Mouse (Mus musculus) embryo, embryonic 11 days (tissue): ENCODE results near the gene Wdr86.
"Not testable (repeated sequence)": the region's sequence is repeated elsewhere in the genome, so short reads cannot be mapped to it uniquely, and the experiment has no call there.

Source experiments
- DNase-seq: peaks from one replicate; pipeline ENCODE4 v3.0.0-alpha.2; 2015

Wdr86 gene

DNA sequence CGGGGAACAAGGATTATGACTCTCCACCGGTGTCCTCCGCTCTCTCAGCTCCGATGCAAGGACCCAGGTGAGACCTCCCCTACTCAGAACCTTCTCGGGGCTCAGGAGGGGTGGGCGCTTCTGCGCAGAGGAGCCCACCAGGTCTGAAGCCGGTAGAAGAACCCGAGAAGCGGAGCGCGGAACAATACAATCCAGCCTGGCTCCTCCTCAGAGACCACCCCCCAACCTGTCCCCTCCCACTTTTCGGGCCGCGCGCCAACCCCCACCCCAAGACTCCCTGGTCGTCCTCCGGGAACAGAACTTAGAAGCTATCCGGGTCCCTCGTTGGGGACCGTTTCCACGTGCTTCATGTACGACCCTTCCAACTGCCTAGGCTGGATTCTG, at the start of gene Wdr86:
Wdr86 (minus strand) TSS at position 240 of the 384 bp plus-strand sequence.
- DNase-seq, result peak; percentile 78

DNA sequence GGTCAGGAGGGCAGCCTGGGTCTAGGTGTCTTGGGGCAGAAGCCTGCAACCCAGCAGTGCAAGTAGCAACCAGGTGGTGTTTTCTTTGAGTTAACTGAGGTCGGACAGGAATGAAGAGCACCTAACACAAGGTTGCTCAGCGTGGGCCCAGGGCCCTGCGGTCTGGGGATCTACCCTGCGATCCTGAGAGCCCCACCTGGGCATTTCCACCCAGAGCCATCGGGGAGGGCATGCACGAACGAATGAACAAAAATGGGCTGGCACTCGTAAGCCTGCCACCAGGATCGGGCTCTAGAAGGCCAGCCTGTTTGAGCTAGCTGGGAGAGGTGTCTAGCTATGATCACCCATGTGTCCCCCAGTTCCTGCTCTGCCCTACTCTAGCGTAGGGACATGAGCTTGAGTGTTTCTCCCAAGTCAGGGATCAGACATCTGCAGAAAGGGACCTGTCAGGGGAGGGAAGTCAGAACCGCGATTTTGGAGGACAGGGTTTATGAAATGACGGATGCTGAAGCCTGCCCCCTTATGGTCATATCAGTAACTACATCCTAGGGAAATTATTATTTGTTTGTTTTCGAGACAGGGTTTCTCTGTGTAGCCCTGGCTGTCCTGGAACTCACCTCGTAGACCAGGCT, 49.5 kb upstream of the Wdr86 start:
- DNase-seq, result peak; percentile 55

DNA sequence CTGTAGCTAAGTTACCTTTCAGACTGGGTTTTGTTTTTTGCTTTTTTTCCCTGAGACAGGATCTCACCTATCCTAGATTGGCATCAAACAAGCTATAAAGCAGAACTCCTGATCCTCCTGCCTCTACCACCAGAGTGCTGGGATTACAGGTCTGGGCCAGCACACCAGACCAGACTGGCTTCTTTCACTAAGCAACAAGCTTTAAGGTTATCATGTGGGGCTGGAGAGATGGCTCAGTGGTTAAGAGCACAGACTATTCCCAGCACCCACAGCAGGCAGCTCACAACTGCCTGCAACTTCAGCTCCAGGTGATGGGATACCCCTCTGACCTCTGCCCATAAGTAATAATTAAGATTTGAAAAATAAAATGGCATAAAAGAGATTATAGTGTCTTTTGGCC, 48.8 kb upstream of the Wdr86 start:
- DNase-seq, result no peak

DNA sequence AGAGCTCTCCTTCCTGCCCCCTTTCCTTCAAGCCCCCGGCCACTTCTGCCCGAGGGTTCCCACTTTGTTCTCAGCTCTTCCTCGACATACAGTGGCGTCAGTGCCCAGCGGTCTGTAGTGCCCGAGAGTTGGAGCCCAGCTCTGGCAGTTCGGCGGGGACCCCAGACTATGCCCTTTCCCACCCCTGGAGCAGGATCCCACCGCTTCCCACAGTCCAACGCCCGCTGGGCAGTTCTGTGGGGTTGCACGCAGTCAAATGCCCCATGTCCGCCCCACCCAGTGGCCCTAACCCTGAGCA, 48.3 kb upstream of the Wdr86 start:
- no peak for DNase-seq

DNA sequence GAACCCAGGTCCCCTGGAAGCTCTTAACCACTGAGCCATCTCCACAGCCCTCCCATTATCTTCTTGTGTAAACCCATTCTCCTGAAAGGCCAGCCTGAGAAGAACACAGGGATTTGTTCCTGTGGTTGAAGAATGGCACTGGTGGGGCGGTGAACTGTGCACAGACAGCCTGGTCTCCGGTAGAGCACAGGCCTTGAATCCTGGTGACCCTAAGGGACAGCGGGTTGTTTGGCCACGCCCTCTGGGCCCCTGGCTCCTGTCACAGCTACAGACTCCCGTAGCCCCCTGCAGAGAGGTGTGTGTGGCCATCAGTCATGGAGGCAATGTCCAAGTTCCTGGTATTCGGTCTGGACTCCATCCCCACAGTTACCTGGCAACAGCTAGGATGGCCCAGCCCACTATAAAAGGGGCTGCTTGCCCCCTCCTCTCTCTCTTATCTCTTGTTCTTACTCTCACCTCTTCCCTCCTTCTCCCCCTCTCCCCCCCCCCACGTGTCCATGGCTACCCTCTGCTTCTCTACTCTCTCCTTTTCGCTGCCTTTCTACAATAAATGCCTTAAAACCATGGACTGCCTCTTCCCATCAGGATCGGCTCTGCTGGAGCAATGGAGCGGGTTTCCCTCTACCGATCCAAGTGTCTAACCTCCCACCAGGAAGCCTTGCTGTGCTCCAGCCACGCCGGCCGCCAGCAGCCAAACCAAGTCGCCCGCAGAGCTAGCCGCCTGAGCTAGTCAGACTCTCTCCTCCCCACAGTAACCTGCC, 47.7 kb upstream of the Wdr86 start:
- peak; percentile 30 for DNase-seq

DNA sequence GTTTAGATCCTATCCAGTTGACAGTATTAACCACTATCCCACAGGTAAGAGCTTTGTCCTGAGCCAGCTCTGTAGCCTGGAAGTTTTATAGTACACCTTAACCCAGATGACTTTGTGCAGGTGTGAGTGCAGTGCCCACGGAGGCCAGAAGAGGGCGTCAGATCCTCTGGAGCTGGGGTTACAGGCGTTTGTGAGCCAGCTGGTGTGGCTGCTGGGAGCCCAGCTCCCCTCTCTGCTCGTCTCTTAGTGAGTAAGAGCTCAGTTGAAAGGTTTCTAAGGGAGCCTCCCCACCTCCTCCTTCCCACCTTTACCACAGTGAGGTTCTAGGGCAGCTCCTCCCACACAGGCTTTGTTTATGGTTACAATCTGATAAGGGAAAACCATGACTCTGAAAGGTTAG, 46.2 kb upstream of the Wdr86 start:
- DNase-seq, result no peak

DNA sequence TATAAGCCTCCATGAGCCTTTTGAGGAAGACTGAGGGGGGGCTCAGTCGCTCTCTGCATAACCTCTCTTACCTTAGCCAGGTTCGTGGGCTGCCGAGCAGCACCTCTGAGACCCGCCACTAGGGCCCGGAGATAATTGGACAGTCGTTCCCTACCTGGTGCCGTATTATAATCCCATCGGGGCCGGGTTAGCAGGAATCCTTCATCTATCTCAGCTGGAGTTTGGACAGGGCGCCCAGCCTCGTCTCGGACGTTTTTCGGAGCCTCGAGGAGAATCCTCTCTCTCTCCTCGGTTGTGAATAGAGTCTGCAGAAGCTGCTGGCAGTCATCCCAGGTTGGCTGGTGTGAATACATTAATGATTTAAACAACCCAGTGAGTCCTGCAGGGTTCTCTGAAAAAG, 44.0 kb upstream of the Wdr86 start:
- not testable (repeated sequence) for DNase-seq

DNA sequence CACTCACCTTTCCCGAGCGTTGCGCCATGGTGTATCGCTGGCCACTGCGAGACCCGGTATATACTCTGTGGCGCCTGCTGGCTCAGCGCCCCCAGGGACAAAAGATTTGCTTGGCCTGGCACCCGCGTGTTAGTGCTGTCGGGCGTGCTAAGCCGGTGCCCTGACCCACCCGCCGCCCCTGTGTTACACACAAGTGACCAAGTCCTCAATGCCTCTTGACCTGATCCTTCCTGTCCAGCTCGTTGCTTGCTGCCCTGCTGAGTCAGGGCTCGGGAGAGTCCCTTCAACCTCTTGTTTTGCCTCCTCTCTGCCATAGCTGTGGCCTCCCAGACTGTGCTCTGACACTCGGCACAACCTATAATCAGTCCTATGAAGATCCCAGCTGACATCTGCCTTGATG, 27.3 kb upstream of the Wdr86 start, which contains the start of gene Crygn:
Crygn (minus strand) TSS at position 193 of the 400 bp plus-strand sequence.
- DNase-seq, result no peak

DNA sequence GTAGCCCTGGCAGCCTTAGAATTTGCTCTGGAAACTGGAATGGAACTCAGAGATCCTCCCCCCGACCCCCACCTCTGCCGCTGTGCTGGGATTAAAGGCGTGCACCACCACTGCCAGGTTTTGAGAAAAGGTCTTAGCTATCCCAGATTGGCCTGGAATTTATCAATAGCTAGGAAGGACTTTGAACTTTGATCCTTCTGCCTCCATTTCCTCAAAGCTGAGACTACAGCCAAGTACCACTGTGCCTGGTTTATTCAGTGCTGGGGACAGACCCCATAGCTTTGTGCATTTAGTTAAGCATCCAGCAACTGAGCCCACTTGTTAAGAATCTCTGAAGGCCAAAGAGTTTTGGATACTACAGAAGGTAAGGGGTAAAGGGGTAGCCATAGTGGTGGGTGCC, 26.4 kb upstream of the Wdr86 start:
- no peak for DNase-seq

DNA sequence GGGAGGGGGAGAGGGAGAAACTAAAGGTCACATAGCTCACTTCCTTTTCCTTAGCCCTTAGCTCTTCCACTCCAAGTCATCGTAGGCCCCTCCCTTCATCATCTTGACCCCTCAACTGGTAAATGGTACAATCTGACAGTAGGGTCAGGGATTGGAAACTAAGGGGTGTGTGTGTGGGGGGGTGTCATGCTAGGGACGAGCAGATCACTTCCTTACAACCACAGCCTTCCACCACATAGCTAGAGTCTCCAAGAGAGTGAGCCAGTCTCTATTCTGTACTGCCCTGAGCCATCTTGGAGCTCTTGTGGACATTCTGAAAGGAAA, 21.6 kb upstream of the Wdr86 start:
- DNase-seq, result no peak

DNA sequence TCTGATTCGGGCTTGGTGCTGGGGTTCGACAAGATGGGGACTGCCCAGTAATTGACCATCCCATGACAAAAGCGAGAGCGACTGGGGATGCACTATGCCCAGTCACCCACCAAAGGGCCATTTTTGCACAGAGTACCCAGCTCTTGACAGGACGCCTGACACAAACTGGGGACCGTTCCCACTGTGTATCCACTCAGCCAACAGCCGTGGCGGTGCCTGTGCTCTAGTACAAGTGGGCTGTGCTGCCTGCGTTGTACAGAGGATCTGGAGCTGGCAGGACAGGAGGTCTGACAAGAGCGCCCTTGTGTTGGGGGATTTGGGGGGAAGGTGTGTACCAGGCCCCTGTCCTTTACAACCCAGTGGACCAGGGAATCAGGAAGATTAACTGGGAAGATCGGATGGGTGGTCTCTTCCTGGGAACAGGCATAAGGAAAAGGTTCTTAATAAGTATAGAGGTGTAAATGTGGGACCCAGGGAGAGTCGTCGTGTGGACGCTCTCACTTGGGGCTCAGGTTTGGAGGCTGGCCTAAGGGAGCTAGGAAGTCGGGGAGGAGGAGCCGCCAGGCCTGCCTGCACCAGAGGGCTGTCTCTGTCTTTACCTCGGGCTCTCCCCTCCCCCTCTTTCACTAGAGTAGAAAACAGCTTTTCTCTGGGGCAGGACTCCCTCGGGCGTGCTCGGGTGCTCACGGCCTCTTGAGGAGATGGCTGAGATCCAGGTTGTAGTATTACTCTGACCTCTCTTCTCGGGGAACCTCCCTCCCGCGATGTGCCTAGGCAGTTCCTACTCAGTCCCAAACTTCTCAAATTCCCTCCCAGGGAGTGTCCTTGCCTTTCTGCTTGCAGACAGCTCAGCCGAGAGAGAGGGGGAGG, 21.0 kb upstream of the Wdr86 start:
- DNase-seq, result peak; percentile 81

DNA sequence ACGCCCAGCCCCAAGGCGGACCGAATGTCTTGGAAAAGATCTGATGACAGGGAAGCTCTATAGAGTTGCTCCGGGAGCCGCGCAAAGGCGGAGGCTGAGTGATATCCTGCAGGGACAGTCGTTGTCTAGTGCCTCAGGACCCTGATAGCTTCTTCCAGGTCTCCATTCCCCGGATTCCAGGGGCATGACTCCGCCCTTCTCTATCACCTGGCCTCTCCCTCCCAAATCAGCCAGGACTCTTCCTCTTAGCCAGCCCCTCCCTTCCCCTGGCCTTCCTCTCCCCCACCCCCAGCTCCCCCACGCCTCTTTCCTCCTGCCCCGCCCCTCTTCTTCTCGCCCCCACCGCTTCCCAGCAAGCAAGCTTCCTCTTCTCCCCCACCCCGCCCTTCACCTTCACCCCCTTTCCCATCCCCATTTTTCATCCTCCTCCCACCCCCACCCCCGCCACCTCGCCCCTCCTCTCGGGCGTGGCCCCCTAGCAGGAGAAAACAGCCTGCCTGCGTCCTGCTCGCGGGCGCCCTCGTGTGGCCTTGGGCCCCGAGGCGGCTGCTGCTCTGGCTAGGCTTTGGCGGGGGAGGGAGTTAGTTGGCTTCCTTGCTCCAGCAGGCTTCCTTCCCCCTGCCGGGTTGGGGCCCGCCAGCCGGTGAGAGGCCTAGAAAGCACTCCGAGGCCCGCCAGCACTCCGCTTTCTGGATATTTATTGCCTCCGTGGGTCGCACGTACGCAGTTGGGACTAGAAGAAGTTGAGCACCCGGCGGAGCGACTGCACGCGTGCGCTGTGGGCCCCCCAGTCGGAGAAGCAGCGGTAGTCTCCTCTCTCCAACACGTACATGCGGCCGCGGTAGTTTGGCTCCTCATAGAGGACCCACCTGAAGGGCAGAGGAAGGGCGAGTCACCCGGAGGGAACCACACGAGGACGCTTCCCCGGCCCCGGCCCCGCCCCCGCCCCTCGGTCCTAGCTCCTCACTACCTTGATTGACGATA, 20.1 kb upstream of the Wdr86 start:
- DNase-seq, result peak; percentile 93

DNA sequence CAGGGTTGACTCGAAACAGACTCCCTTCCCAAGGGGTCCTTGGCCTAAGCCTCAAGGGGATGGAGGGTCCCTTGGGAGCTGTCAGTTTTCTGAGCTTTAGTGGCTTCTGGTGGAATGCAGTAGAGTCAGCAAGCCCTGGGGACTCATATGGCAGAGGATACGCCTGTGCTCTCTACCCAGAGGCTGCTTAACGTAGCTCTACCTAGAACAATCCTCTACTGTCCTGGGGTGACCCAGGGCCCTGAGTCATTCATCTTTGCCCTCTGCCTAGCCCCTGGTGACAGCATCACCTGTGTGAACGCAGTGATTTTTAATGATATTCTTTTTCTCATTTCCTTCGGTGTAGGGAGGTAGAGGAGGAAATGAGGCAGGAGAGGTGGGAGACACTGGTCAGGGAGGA, 19.2 kb upstream of the Wdr86 start:
- DNase-seq, result no peak

DNA sequence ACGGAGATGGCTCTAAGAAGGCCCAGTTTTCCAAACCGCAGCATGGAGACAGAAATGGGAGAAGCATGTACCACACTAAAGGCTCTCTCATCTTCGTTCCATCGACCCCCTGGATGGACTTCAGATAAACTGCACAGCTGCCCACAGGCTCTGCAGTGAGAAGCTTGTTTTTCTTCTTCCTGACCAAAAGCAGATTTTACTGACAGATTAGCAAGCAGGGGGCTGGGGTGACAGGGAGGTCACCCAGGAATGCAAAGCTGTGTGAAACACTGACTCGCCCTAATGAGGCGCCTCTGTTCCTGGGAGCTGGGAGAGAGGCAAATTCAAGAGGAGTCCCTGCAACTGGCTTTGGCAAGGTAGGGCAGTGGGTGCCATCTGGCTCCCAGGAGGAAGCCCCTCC, 17.0 kb upstream of the Wdr86 start:
- DNase-seq, result no peak

DNA sequence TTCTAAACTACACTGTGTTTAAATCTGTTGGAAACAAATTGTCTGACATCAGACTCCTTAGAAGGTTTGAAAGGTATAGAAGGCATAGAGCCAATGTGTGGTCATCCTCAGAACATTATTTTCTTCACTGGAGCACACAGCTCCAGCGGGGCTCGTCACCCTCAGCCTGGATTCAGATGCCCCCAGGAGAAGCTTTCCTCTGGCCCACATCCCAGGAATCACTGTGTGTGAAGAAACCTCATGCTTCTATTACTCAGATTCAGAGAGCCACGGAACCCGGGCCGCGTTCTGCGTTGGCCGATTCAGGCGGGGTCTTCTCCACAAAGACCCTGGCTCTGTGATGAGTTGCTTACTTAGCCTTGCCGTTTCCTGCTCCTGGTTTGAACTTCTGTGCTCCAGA, 13.4 kb upstream of the Wdr86 start:
- DNase-seq, result no peak

DNA sequence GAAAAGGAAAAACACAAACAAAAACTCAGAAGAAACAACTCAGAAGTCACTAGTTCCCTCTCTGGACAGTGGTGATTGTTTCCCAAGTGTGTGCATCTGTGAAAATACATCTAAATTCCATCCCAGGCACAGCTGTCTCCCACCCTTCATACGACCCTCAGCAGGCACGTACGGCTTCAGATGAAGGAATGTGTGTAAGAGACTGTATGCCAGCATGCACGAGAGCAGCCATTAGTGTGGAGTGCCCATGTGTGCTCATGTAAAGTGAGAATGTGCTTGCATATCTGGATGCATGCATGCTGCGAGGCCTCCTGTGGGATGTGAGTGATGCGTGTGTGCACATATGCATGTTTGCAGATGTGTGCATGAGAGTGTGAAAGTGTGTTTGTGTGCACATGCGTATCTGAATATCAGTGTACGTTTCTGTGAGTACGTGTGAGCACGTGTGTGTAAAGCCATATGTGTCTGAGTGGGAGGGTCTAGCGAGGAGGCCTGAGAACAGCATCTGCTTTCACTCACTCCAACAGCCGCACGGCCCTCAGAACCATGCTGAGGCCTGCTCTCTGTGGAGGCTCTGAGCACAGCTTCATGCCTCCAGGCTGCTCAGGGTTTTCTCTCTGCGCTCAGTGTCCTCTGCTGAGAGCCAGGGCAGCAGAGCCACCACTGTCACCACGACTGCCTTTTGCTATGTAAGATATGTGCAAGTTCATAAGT, 10.8 kb upstream of the Wdr86 start:
- peak; percentile 61 for DNase-seq

DNA sequence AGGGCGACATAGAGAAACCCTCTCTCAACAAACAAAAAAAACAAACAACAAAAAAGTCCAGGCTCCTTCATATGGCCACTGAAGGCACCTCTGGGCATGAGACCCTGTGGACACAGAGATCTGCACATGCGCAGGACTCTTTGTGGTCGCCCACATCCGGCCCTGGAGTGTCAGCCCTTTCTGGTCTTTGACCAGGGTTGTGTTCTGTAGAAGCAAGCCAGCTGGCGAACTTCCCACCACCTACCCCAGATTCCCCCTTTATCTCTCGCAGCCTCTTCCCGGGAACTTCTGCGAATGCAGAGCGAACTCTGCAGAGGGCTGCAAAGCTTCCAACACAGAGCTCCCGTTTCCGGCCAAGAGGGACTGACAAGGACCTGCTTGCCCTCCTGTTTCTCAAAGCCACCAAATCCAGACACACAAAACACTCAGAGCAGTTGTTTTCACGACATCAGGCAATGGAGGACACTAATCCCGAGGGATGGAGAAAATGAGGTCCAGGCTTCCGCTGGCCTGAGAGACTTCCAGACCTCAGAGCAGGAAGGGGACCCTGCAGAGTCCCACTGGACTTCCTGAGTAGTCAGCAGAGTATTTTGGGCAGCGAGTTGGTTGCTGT, 8.7 kb upstream of the Wdr86 start:
- no peak for DNase-seq

DNA sequence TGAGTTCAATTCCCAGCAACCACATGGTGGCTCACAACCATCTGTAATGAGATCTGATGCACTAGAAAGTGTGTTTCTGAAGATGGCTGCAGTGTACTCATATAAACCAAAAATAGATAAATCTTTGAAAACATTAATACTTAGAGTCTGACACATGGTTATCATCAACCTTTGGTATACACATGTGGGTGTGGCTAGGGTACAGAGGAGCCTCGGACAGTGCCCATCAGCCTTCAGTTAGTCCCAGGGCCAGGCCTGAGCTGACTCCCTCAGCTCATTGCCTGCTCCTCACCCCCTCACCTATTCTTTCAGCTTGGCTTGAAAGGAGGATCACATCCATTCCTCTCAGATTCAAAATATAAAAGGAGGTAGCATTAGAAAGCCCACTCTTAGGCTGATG, 8.0 kb upstream of the Wdr86 start:
- DNase-seq, result no peak

DNA sequence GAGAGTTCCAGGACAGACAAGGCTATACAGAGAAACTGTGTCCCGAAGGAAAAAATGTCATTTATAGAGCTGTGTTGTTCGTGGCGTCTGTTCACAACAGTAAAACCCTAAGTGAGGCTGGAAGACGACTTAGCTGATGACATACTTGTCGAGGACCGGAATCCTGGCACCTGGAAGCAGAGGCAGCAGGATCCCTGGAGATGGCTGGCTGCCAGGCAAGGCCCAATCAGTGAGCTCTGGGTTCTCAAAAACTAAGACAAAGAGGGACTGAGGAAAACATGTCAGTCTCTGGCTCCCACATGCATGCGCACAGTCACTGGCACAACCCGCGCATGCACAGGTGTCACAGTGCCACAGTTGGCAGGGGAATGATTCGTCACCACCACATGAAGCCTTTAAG, 7.1 kb upstream of the Wdr86 start:
- DNase-seq, result no peak

DNA sequence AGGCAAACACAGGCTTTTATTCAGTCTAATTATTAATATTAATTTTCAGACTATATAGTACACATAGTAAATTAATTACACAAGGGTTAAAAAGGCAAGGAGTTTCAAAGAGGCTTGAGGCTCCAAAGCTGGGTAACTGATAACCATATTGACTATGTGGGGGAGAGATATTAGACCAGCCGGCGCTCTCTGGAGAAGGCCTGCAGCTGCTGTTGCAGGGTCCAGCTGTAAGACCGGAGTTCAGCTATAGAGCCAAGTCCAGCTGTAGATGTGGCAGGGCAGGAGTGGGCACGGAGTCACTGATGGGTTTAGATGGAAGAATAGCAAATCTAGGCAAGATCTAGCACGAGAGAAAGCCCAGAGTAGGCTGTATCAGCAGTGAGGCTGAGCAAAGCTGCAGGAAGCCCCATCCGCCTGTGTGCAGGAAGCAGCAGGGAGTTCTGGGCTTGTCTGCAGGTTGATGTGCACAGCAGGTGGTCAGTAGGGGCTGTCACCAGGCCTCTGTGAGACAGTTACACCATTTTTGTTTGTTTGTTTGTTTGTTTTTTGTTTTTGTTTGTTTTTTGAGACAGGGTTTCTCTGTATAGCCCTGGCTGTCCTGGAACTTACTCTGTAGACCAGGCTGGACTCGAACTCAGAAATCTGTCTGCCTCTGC, 3.4 kb upstream of the Wdr86 start:
- no peak for DNase-seq

DNA sequence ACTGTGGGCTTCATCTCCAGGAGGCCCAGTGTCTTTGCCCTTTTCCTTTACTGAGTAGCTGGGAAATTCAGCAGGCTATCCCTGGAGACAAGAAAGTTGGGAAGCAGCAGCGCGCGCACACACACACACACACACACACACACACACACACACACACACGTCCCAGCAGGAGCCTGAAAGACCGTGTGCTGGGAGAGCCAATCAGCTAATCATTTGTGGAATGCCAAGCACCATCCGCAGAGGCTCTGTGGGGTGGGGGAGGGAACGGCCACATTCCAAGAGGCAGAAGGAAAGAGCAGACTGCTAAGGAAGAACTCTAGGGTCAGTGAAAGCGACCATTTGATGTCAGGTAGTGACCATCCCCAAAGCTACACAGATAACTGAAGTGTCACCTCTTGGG, 2.6 kb upstream of the Wdr86 start:
- peak; percentile 85 for DNase-seq
